Mouse (Mus musculus): ENCODE results near the gene Plekhm1.

Plekhm1 gene

GRCm38 (mm10) chr11:103394025-103394424 lies 18.5 kb downstream of the Plekhm1 start:
- DNase-seq (ENCODE audit: low spot score) = no peak

GRCm38 (mm10) chr11:103387870-103388526 lies 24.5 kb downstream of the Plekhm1 start:
- no peak for DNase-seq (ENCODE audit: low spot score)

- DNase-seq (ENCODE audit: low spot score) = no peak
Measured at GRCm38 (mm10) chr11:103386827-103387226, 25.7 kb downstream of the Plekhm1 start.

- peak; percentile 47 for DNase-seq (ENCODE audit: low spot score)
Measured at GRCm38 (mm10) chr11:103381956-103382613, 30.4 kb downstream of the Plekhm1 start.

GRCm38 (mm10) chr11:103381505-103381904 lies 31.0 kb downstream of the Plekhm1 start:
- no peak for DNase-seq (ENCODE audit: low spot score)

GRCm38 (mm10) chr11:103380460-103380859 lies 32.0 kb downstream of the Plekhm1 start:
- no peak for DNase-seq (ENCODE audit: low spot score)

GRCm38 (mm10) chr11:103378341-103378740 lies 34.1 kb downstream of the Plekhm1 start:
- DNase-seq (ENCODE audit: low spot score) = no peak

- DNase-seq (ENCODE audit: low spot score) = no peak
Measured at GRCm38 (mm10) chr11:103375772-103376171, 36.7 kb downstream of the Plekhm1 start.

- no peak for DNase-seq (ENCODE audit: low spot score)
Measured at GRCm38 (mm10) chr11:103375258-103375657, 37.2 kb downstream of the Plekhm1 start.

- no peak for DNase-seq (ENCODE audit: low spot score)
Measured at GRCm38 (mm10) chr11:103373922-103374321, 38.6 kb downstream of the Plekhm1 start.

GRCm38 (mm10) chr11:103372561-103372960 lies 39.9 kb downstream of the Plekhm1 start:
- DNase-seq (ENCODE audit: low spot score) = no peak

GRCm38 (mm10) chr11:103372068-103372467 lies 40.4 kb downstream of the Plekhm1 start:
- peak; percentile 46 for DNase-seq (ENCODE audit: low spot score)

- DNase-seq (ENCODE audit: low spot score) = no peak
Measured at GRCm38 (mm10) chr11:103371222-103371539, 41.3 kb downstream of the Plekhm1 start.

GRCm38 (mm10) chr11:103370397-103371221 lies 41.9 kb downstream of the Plekhm1 start:
- no peak for DNase-seq (ENCODE audit: low spot score)

GRCm38 (mm10) chr11:103365530-103365929 lies 47.0 kb downstream of the Plekhm1 start:
- no peak for DNase-seq (ENCODE audit: low spot score)

- no peak for DNase-seq (ENCODE audit: low spot score)
Measured at GRCm38 (mm10) chr11:103365022-103365421, 47.5 kb downstream of the Plekhm1 start.

GRCm38 (mm10) chr11:103364335-103364734 lies 48.2 kb downstream of the Plekhm1 start:
- DNase-seq (ENCODE audit: low spot score) = no peak

GRCm38 (mm10) chr11:103363214-103364148 lies 49.0 kb downstream of the Plekhm1 start, which contains the start of gene Arhgap27:
Gene Arhgap27, minus strand, starts transcription at chr11:103363692.
- peak; percentile 62 for DNase-seq (ENCODE audit: low spot score)

GRCm38 (mm10) chr11:103362521-103363181 lies 49.8 kb downstream of the Plekhm1 start:
- no peak for DNase-seq (ENCODE audit: low spot score)

GRCm38 (mm10) chr11:103362054-103362432 lies 50.4 kb downstream of the Plekhm1 start:
- DNase-seq (ENCODE audit: low spot score) = peak; percentile 51

GRCm38 (mm10) chr11:103361396-103362053 lies 51.0 kb downstream of the Plekhm1 start:
- peak; percentile 49 for DNase-seq (ENCODE audit: low spot score)

All from ovary, postnatal 36 days (tissue).